Mouse (Mus musculus): ENCODE measurements around the gene Prlhr. TPM values are rescaled to one million over a fixed set of nuclear protein-coding genes. Genes with fewer than 3 reads are reported as not detected.

Prlhr gene
- total and polyA plus RNA-seq, 3 experiments, result not detected

DNA sequence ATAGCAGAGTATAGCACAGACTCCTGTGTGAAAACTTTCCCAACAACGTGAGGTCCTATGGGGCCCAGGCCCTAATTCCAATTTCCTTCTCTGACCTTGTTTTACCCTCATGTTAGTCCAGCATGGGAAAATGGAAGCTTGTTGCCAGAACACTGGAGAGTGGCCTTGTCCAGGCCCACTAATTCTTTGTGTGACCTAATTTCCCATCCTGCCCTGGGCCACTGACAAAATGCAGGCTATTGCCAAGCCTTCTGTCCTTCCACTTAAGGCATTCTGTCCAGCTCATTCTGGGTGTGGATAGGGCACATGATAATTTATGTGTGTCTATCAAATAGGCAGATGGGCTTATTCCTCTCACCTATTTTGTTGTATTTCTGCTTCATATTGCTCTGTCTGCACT lies 21.5 kb upstream of the Prlhr start:
- 64% methylated on average over 1 of the region's 1 CpGs for WGBS
- Histone ChIP-seq H3K27ac (no peak overlapping the region), H3K4me1 (ENCODE audit: control insufficient read depth, insufficient read depth, low read length) (no peaks in the 10 kb centered on the region), H3K27me3 (ENCODE audit: control insufficient read depth, insufficient read depth, low read length) (no peaks in the 10 kb centered on the region), H3K36me3 (ENCODE audit: control insufficient read depth, insufficient read depth, low read length) (no peaks in the 10 kb centered on the region), H3K79me2 (replicated peaks; ENCODE audit: control insufficient read depth, insufficient read depth, low read length) (no peaks in the 10 kb centered on the region), H3K4me3 (no peak overlapping the region), H3K9ac (ENCODE audit: low read depth, low read length) (no peak overlapping the region)
- TF ChIP-seq CTCF (IDR thresholded peaks at IDR 0.05) (no peak), POLR2A (IDR thresholded peaks at IDR 0.05; ENCODE audit: insufficient read depth, low read depth, low read length) (no peak), EP300 (IDR thresholded peaks at IDR 0.05; ENCODE audit: insufficient read depth, low read depth, low read length) (no peak)
- DNase-seq, result no peak
- intact Hi-C loops (cut with DNase I), result no loop called here

DNA sequence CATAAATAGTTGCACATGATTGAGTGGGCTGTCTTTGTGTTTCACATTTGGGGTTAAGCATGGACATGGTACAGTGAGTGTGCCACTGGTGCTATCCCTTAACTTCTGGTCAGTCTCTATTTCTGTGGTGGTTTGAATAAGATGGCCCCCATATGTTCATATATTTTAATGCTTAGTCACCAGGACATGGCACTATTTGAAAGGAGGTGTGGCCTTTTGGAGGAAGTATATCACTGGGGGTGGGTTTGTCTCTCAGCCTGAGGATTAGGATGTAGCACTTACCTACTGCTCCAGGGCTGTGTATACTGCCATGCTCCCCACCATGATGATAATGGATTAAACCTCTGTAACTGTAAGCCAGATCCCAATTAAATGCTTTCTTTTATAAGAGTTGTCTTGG lies 17.2 kb upstream of the Prlhr start:
- H3K36me3 ChIP-seq (ENCODE audit: control insufficient read depth, insufficient read depth, low read length), result no peaks in the 10 kb centered on the region
- H3K4me3 ChIP-seq, result no peak overlapping the region
- intact Hi-C loops (cut with DNase I), result no loop called here
- DNase-seq, result no peak
- TF ChIP-seq EP300 (IDR thresholded peaks at IDR 0.05; ENCODE audit: insufficient read depth, low read depth, low read length) (no peak), CTCF (IDR thresholded peaks at IDR 0.05) (no peak), POLR2A (IDR thresholded peaks at IDR 0.05; ENCODE audit: insufficient read depth, low read depth, low read length) (no peak)
- H3K79me2 ChIP-seq (replicated peaks; ENCODE audit: control insufficient read depth, insufficient read depth, low read length), result no peaks in the 10 kb centered on the region
- H3K27ac ChIP-seq, result no peak overlapping the region
- no peaks in the 10 kb centered on the region for H3K4me1 ChIP-seq (ENCODE audit: control insufficient read depth, insufficient read depth, low read length)
- H3K9ac ChIP-seq (ENCODE audit: low read depth, low read length), result no peak overlapping the region
- H3K27me3 ChIP-seq (ENCODE audit: control insufficient read depth, insufficient read depth, low read length), result no peaks in the 10 kb centered on the region

DNA sequence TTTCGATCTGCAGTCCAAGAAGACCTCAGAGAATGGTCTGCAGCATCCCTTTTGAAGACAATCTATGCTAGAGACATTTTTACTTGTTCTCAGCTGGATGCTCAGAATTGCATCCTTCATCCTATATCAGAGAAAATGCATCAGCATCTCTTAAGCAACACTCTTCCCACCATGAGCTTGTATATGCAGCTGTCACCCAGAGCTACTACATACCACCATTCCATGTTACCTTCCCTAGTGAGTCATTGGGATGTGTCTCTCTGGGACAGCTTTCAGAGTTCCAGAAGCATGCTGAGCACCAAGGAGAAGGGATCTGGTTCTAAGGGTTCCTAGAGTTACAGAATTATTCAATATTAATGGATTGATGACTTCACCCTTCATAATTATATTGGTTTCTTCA lies 10.8 kb upstream of the Prlhr start:
- TF ChIP-seq EP300 (IDR thresholded peaks at IDR 0.05; ENCODE audit: insufficient read depth, low read depth, low read length), result no peak
- TF ChIP-seq CTCF (IDR thresholded peaks at IDR 0.05), result no peak
- no peak for TF ChIP-seq POLR2A (IDR thresholded peaks at IDR 0.05; ENCODE audit: insufficient read depth, low read depth, low read length)
- DNase-seq, result no peak
- no peak overlapping the region for H3K9ac ChIP-seq (ENCODE audit: low read depth, low read length)
- intact Hi-C loops (cut with DNase I), result no loop called here
- H3K36me3 ChIP-seq (ENCODE audit: control insufficient read depth, insufficient read depth, low read length), result no peaks in the 10 kb centered on the region
- no peak overlapping the region for H3K4me3 ChIP-seq
- 19% methylated on average over 1 of the region's 1 CpGs for WGBS
- H3K4me1 ChIP-seq (ENCODE audit: control insufficient read depth, insufficient read depth, low read length), result no peaks in the 10 kb centered on the region
- H3K27ac ChIP-seq, result no peak overlapping the region
- no peaks in the 10 kb centered on the region for H3K79me2 ChIP-seq (replicated peaks; ENCODE audit: control insufficient read depth, insufficient read depth, low read length)
- no peaks in the 10 kb centered on the region for H3K27me3 ChIP-seq (ENCODE audit: control insufficient read depth, insufficient read depth, low read length)

DNA sequence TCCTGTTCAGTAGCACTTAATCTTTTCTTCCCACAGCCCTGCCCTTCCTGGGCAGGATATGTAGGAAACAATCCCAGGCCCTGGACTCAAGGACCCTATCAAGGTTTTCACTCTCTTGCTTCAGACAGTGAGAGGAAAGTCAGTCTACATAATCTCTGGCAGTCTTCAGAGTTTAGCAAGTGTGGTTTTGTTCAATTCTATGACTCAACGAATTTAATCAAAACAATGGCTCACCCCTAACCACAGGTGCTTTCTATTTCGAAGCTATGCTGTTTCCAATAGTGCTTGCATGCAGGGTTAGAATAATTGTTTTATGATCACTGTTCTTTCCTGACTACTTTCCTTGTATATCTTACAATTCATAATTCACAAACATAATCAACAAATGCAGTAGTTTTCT lies 9.7 kb upstream of the Prlhr start:
- WGBS, result 33% methylated on average over 2 of the region's 2 CpGs
- Histone ChIP-seq H3K4me1 (ENCODE audit: control insufficient read depth, insufficient read depth, low read length) (no peaks in the 10 kb centered on the region), H3K36me3 (ENCODE audit: control insufficient read depth, insufficient read depth, low read length) (no peaks in the 10 kb centered on the region), H3K9ac (ENCODE audit: low read depth, low read length) (no peak overlapping the region), H3K79me2 (replicated peaks; ENCODE audit: control insufficient read depth, insufficient read depth, low read length) (no peaks in the 10 kb centered on the region), H3K4me3 (no peak overlapping the region), H3K27ac (no peak overlapping the region), H3K27me3 (ENCODE audit: control insufficient read depth, insufficient read depth, low read length) (no peaks in the 10 kb centered on the region)
- no peak for DNase-seq
- intact Hi-C loops (cut with DNase I), result no loop called here
- no peak for TF ChIP-seq POLR2A (IDR thresholded peaks at IDR 0.05; ENCODE audit: insufficient read depth, low read depth, low read length)
- TF ChIP-seq EP300 (IDR thresholded peaks at IDR 0.05; ENCODE audit: insufficient read depth, low read depth, low read length), result no peak
- no peak for TF ChIP-seq CTCF (IDR thresholded peaks at IDR 0.05)

DNA sequence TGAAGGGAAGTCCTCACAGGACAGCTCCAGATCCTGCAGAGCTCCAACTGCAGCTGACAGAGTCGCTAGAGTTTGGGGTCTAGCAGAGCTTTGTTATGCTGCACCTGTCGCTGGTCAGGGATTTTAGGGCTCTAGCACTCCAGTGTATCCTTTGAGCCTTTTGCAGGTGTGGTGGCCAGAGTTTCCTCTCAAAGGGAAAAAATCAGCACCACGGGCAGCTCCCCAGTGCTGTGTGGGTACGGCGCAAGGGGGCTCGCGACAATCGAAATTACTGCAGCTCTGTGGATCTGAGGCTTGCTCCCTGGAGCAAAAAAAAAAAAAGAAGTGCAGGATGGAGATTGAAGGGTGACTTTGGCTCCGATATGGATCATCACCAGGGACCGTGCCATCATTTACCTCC lies 742 bp upstream of the Prlhr start:
- no peaks in the 10 kb centered on the region for H3K79me2 ChIP-seq (replicated peaks; ENCODE audit: control insufficient read depth, insufficient read depth, low read length)
- DNase-seq, result peak in 1 of 2 experiments; percentile 22
- H3K9ac ChIP-seq (ENCODE audit: low read depth, low read length), result no peak overlapping the region
- H3K36me3 ChIP-seq (ENCODE audit: control insufficient read depth, insufficient read depth, low read length), result no peaks in the 10 kb centered on the region; the same call in 1 of the 2 replicates
- H3K4me3 ChIP-seq, result no peak overlapping the region
- TF ChIP-seq EP300 (IDR thresholded peaks at IDR 0.05; ENCODE audit: insufficient read depth, low read depth, low read length), result no peak
- TF ChIP-seq CTCF (IDR thresholded peaks at IDR 0.05), result no peak
- TF ChIP-seq POLR2A (IDR thresholded peaks at IDR 0.05; ENCODE audit: insufficient read depth, low read depth, low read length), result no peak
- H3K27me3 ChIP-seq (ENCODE audit: control insufficient read depth, insufficient read depth, low read length), result peaks cover 20% of the 10 kb centered on the region
- intact Hi-C loops (cut with DNase I), result loop anchor here (5.0 kb wide), 1 partner anchor 83 kb away; no protein-coding TSS in a partner anchor
- H3K4me1 ChIP-seq (ENCODE audit: control insufficient read depth, insufficient read depth, low read length), result no peaks in the 10 kb centered on the region; the same call in 1 of the 2 replicates
- 4% methylated on average over 10 of the region's 10 CpGs for WGBS
- no peak overlapping the region for H3K27ac ChIP-seq

DNA sequence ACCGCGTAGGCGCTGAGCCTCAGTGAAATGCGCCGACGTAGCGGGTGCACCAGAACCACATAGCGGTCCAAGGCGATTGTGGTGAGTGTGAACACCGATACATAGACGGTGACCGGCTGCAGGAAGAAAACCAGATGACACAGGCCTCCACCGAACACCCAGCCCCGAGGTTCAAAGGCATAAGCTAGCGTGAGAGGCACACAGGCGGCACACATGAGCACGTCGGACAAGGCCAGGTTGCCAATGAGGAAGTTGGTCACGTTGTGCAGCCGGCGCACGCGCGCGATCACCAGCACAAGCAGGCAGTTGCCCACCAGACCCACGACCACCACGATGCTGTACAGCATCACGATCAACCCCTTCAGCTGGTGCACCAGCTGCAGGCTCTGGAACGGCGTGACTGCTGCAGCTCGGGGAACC lies 506 bp downstream of the Prlhr start:
- TF ChIP-seq POLR2A (IDR thresholded peaks at IDR 0.05; ENCODE audit: insufficient read depth, low read depth, low read length) (no peak), CTCF (IDR thresholded peaks at IDR 0.05) (no peak; the same call in 1 of the 2 replicates), EP300 (IDR thresholded peaks at IDR 0.05; ENCODE audit: insufficient read depth, low read depth, low read length) (no peak)
- DNase-seq, result no peak
- Histone ChIP-seq H3K4me1 (ENCODE audit: control insufficient read depth, insufficient read depth, low read length) (no peaks in the 10 kb centered on the region; the same call in 1 of the 2 replicates), H3K27me3 (ENCODE audit: control insufficient read depth, insufficient read depth, low read length) (peaks cover 20% of the 10 kb centered on the region), H3K27ac (no peak overlapping the region), H3K36me3 (ENCODE audit: control insufficient read depth, insufficient read depth, low read length) (no peaks in the 10 kb centered on the region; the same call in 1 of the 2 replicates), H3K4me3 (no peak overlapping the region), H3K79me2 (replicated peaks; ENCODE audit: control insufficient read depth, insufficient read depth, low read length) (no peaks in the 10 kb centered on the region), H3K9ac (ENCODE audit: low read depth, low read length) (no peak overlapping the region)
- WGBS, result 17% methylated on average over 31 of the region's 31 CpGs
- intact Hi-C loops (cut with DNase I), result loop anchor here (2.0 to 5.0 kb wide), 2 partner anchors 85 to 141 kb away; no protein-coding TSS in a partner anchor

Measured in heart, adult 2 months (tissue).